Mouse (Mus musculus) liver, embryonic 16.5 days (tissue): Measurements from ENCODE around the gene Ucp1. TPM values are rescaled to one million over a fixed set of nuclear protein-coding genes. Genes with fewer than 3 reads are reported as not detected.

ENCODE experiments used
- ATAC-seq: fragments of 200-750 bp; cut with Nextera tagmentation; 2 replicates; pipeline ENCODE4 v1.8.0; 2017; ENCODE audit warnings: low read depth, mild to moderate bottlenecking, moderate number of reproducible peaks, moderate library complexity
- H3K27ac ChIP-seq: fragments of 300-500 bp; sonication (generic); 2 replicates; pipeline ENCODE4 v1.5.1; 2014; ENCODE audit warnings: mild to moderate bottlenecking, low read length
- H3K27me3 ChIP-seq: fragments of 300-500 bp; sonication (generic); 2 replicates; pipeline ENCODE4 v1.6.1; 2014; ENCODE audit warnings: low read depth, low read length, mixed read lengths; ENCODE audit not compliant: control insufficient read depth, insufficient read depth
- H3K36me3 ChIP-seq: fragments of 300-500 bp; sonication (generic); 2 replicates; pipeline ENCODE4 v1.6.1; 2014; ENCODE audit warnings: mild to moderate bottlenecking; ENCODE audit not compliant: control insufficient read depth, insufficient read depth
- H3K4me1 ChIP-seq: fragments of 300-500 bp; sonication (generic); 2 replicates; pipeline ENCODE4 v1.6.1; 2014; ENCODE audit warnings: low read depth, low read length, mixed read lengths; ENCODE audit not compliant: control insufficient read depth
- H3K4me2 ChIP-seq: fragments of 300-500 bp; sonication (generic); 2 replicates; pipeline ENCODE4 v1.6.1; 2014; ENCODE audit warnings: low read depth, low read length, mixed read lengths
- H3K4me3 ChIP-seq: fragments of 300-500 bp; sonication (generic); 2 replicates; pipeline ENCODE4 v1.5.1; 2014; ENCODE audit warnings: low read depth, mild to moderate bottlenecking, low read length
- H3K9ac ChIP-seq: fragments of 300-500 bp; sonication (generic); 2 replicates; pipeline ENCODE4 v1.6.1; 2014; ENCODE audit warnings: low read depth, low read length
- H3K9me3 ChIP-seq: fragments of 300-500 bp; sonication (generic); replicated peaks from 2 replicates; pipeline ENCODE4 v1.6.1; 2016; ENCODE audit warnings: low read length; ENCODE audit not compliant: control insufficient read depth
- WGBS: fragments of 180-500 bp; shearing (Covaris S2); extraction: QIAGEN DNeasy Blood & Tissue Kit; methylation state at CpG from one replicate; pipeline ENCODE4 v1.1.7; 2014; ENCODE audit not compliant: insufficient replicate concordance; 5-methylcytosine and 5-hydroxymethylcytosine counted together
- polyA plus RNA-seq: library from polyadenylated mRNA; unstranded; fragments of >200 nt; fragmentation: Nextera tagmentation; extraction: Ambion mirVana; gene quantifications from 2 replicates; pipeline ENCODE4 v1.2.1, GENCODE M21; 2015

Ucp1 gene
- polyA plus RNA-seq, 1 experiment from 2014 or later = not detected

GRCm38 (mm10) chr8:83322374-83322773 lies 32.2 kb downstream of the Ucp1 start:
- no peak for ATAC-seq

GRCm38 (mm10) chr8:83323056-83323455 lies 32.9 kb downstream of the Ucp1 start:
- Histone ChIP-seq H3K4me2 (no peak overlapping the region), H3K27me3 (no peaks in the 10 kb centered on the region), H3K9me3 (no peaks in the 10 kb centered on the region), H3K9ac (no peak overlapping the region), H3K4me1 (no peaks in the 10 kb centered on the region), H3K4me3 (no peak overlapping the region), H3K36me3 (no peaks in the 10 kb centered on the region; the same call in 1 of the 2 replicates), H3K27ac (no peak overlapping the region)
- 37% methylated on average over 2 of the region's 2 CpGs for WGBS
- ATAC-seq = peak; percentile 37; the same call in 1 of the 2 replicates

More at GRCm38 (mm10) chr8:83322374-83322773, 32.2 kb downstream of the Ucp1 start:
- H3K9ac ChIP-seq = no peak overlapping the region
- H3K27ac ChIP-seq = no peak overlapping the region
- 76% methylated on average over 6 of the region's 6 CpGs for WGBS
- H3K36me3 ChIP-seq = no peaks in the 10 kb centered on the region; the same call in 1 of the 2 replicates
- H3K4me3 ChIP-seq = no peak overlapping the region
- H3K9me3 ChIP-seq = no peaks in the 10 kb centered on the region
- no peaks in the 10 kb centered on the region for H3K4me1 ChIP-seq
- no peak overlapping the region for H3K4me2 ChIP-seq
- H3K27me3 ChIP-seq = no peaks in the 10 kb centered on the region

DNA sequence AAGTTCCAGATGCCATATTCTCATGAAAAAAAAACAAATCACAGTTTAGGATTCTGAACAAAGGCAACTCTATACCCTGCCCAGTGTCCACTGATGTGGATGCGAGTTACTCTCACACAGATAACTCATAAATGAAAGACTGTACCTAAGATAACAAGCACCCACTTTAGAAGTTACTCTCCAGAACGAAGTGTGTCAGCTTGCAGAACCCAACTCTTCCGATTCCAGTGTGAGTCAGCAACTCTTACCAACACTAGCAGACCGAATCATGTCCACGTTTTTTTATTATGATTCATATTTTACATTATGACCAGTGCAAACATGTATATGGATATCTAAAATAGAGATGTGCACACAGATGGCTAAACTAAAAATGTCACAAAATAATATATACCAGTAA lies 37.7 kb downstream of the Ucp1 start:
- Histone ChIP-seq H3K36me3 (no peaks in the 10 kb centered on the region), H3K4me3 (no peak overlapping the region), H3K27ac (no peak overlapping the region), H3K27me3 (no peaks in the 10 kb centered on the region), H3K9ac (no peak overlapping the region), H3K4me1 (peaks cover 6% of the 10 kb centered on the region), H3K4me2 (no peak overlapping the region), H3K9me3 (no peaks in the 10 kb centered on the region)
- 68% methylated on average over 5 of the region's 5 CpGs for WGBS
- no peak for ATAC-seq

- H3K27me3 ChIP-seq = no peaks in the 10 kb centered on the region
- peak overlapping the region; percentile 80 for H3K27ac ChIP-seq
- H3K36me3 ChIP-seq = no peaks in the 10 kb centered on the region
- peak overlapping the region; percentile 98 for H3K4me2 ChIP-seq
- H3K9ac ChIP-seq = peak overlapping the region; percentile 87
- WGBS = 7% methylated on average over 7 of the region's 7 CpGs
- ATAC-seq = no peak
- H3K4me1 ChIP-seq = peaks cover 10% of the 10 kb centered on the region
- H3K9me3 ChIP-seq = no peaks in the 10 kb centered on the region
- H3K4me3 ChIP-seq = peak overlapping the region; percentile 96
Observed at GRCm38 (mm10) chr8:83331567-83331898, 41.4 kb downstream of the Ucp1 start.

DNA sequence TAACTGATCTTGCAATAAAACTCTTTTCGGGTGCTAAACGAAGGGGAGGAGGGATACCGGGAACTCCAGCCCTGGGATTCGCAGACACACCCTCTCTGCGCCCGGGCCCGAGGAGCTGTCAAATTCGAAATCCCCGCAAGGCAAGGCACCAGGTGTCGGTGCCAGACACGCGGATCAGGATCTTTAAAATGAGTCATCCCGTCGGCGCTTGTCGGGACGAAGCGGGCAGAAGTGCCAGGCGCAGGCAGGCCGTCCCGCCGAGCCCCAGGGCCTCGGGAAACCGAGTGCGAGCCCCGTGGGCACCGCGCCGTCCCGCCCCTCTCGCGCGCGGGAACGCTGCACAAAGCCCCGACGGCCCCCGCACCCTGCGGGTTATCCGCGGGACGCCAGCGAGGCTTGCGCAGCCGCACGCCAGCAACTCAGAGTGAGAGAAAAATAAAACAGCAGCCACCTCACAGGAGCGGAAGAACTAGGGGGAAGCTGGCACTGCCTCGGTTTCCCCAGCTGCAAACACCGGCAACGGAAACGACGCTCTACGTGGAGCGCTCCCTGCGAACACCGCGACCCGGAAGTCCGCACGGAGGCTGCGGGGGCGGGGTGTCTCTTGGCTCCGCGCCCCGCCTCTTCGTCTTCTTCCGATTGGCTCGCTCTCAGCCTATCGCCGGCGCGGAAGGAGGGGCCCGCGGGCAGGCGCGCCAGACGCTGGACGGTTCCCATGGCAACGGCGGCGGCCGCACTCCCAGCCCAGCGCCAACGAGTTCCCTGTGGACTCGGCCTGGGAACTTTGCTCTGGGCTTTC lies 41.9 kb downstream of the Ucp1 start, which contains the start of gene Elmod2:
Elmod2 (minus strand) TSS at position 588 of the 799 bp plus-strand sequence.
- Histone ChIP-seq H3K4me3 (peak within 1 kb of the TSS; percentile 96), H3K27ac (peak within 1 kb of the TSS; percentile 80), H3K9me3 (no peaks in the 10 kb centered on the region), H3K4me2 (peak within 1 kb of the TSS; percentile 98), H3K36me3 (no peaks in the 10 kb centered on the region), H3K9ac (peak within 1 kb of the TSS; percentile 87), H3K27me3 (no peaks in the 10 kb centered on the region), H3K4me1 (peaks cover 10% of the 10 kb centered on the region)
- under 1% methylated on average over 85 of the region's 85 CpGs for WGBS
- ATAC-seq = peak; percentile 99

GRCm38 (mm10) chr8:83332864-83333263 lies 42.7 kb downstream of the Ucp1 start:
- Histone ChIP-seq H3K36me3 (no peaks in the 10 kb centered on the region), H3K9me3 (no peaks in the 10 kb centered on the region), H3K4me3 (peak overlapping the region; percentile 96), H3K27me3 (no peaks in the 10 kb centered on the region), H3K27ac (no peak overlapping the region), H3K4me2 (peak overlapping the region; percentile 98), H3K9ac (peak overlapping the region; percentile 59), H3K4me1 (peaks cover 10% of the 10 kb centered on the region)
- WGBS = 23% methylated on average over 7 of the region's 7 CpGs
- no peak for ATAC-seq

DNA sequence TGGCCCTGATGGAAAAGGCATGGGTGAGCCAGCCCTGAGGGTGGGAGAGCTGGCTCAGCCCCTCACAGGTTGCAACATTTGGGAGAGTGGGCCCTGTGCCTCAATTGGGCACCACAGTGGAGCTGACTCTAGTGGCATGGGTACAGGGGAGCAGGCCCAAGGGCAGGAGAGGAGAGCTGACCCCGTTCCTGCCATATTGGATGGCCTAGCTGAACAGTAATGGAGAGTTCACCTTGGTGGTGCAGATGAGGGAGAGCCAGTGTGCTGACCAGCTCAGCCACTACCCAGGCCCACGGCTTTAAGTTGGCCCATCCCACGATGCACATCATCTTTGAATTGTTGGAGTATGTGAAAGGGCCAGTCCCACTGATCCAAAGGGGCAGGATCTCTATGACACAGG lies 51.9 kb downstream of the Ucp1 start:
- Histone ChIP-seq H3K4me3 (no peak overlapping the region), H3K27me3 (no peaks in the 10 kb centered on the region), H3K9me3 (no peaks in the 10 kb centered on the region), H3K27ac (no peak overlapping the region), H3K4me1 (no peaks in the 10 kb centered on the region), H3K9ac (no peak overlapping the region), H3K4me2 (no peak overlapping the region), H3K36me3 (no peaks in the 10 kb centered on the region)
- no peak for ATAC-seq
- 70% methylated on average over 3 of the region's 3 CpGs for WGBS

DNA sequence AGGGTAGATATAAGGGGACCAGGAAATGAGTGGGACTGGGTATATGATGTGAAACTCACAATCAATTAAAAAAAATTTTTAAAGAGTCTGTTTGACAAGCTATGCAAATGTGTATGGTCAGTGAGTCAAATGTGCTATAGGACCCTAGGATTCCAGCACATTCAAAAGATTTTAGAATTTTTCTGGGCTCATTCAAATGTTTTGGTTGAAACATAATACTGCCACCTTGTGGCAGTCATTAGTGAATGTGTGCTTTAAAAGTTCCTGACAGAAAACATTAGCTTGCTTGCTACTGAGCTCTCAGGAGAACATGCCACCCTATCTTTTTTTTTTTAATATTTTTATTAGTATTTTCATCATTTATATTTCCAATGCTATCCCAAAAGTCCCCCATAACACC lies 52.5 kb downstream of the Ucp1 start:
- Histone ChIP-seq H3K4me3 (no peak overlapping the region), H3K36me3 (no peaks in the 10 kb centered on the region)
- ATAC-seq = no peak

More for the DNA sequence above, 52.5 kb downstream of the Ucp1 start:
- Histone ChIP-seq H3K27me3 (no peaks in the 10 kb centered on the region), H3K27ac (no peak overlapping the region), H3K4me2 (no peak overlapping the region), H3K9ac (no peak overlapping the region), H3K4me1 (no peaks in the 10 kb centered on the region), H3K9me3 (no peaks in the 10 kb centered on the region)
